Mouse (Mus musculus) monocyte, adult 5-6 weeks (primary cell): ENCODE measurements around the gene Ppp1r9a. TPM values are rescaled to one million over a fixed set of nuclear protein-coding genes. Genes with fewer than 3 reads are reported as not detected.

Experiments used
- ATAC-seq: fragments of 153-309, 156-312 bp; replicated peaks from 2 replicates; pipeline ENCODE4 v1.8.0; 2017; ENCODE audit warnings: mild to moderate bottlenecking; ENCODE audit not compliant: low TSS enrichment, insufficient number of reproducible peaks, severe bottlenecking, poor library complexity, low FRiP score
- total RNA-seq: library from RNA; stranded (forward); fragments of 200-1000, 200-491, 200-594 nt; gene quantifications from 3 replicates; pipeline ENCODE4 v1.2.3, GENCODE M21; 2017

The Ppp1r9a gene
- total RNA-seq, 1 experiment from 2014 or later = 2.5 TPM

- no peak for ATAC-seq
Observed at GRCm38 (mm10) chr6:5082144-5082543, 179.4 kb downstream of the Ppp1r9a start.

GRCm38 (mm10) chr6:5082740-5083139 is 180.0 kb downstream of the Ppp1r9a start:
- ATAC-seq = no peak

- no peak for ATAC-seq
Observed at GRCm38 (mm10) chr6:5083957-5084356, 181.2 kb downstream of the Ppp1r9a start.

GRCm38 (mm10) chr6:5091873-5092272 is 189.2 kb downstream of the Ppp1r9a start:
- no peak for ATAC-seq

GRCm38 (mm10) chr6:5092795-5093194 is 190.1 kb downstream of the Ppp1r9a start:
- no peak for ATAC-seq

GRCm38 (mm10) chr6:5093516-5093915 is 190.8 kb downstream of the Ppp1r9a start:
- peak; percentile 50 for ATAC-seq

GRCm38 (mm10) chr6:5095365-5095973 is 192.8 kb downstream of the Ppp1r9a start:
- ATAC-seq = no peak

GRCm38 (mm10) chr6:5097309-5097708 is 194.6 kb downstream of the Ppp1r9a start:
- no peak for ATAC-seq

GRCm38 (mm10) chr6:5099282-5099681 is 196.6 kb downstream of the Ppp1r9a start:
- ATAC-seq = no peak

GRCm38 (mm10) chr6:5099842-5100241 is 197.1 kb downstream of the Ppp1r9a start:
- no peak for ATAC-seq

- ATAC-seq = no peak
Observed at GRCm38 (mm10) chr6:5100347-5100746, 197.6 kb downstream of the Ppp1r9a start.

GRCm38 (mm10) chr6:5102741-5103140 is 200.0 kb downstream of the Ppp1r9a start:
- ATAC-seq = no peak

GRCm38 (mm10) chr6:5103769-5104168 is 201.1 kb downstream of the Ppp1r9a start:
- no peak; the same call in 1 of the 2 replicates for ATAC-seq

- no peak for ATAC-seq
Observed at GRCm38 (mm10) chr6:5104238-5104637, 201.5 kb downstream of the Ppp1r9a start.

GRCm38 (mm10) chr6:5108494-5108893 is 205.8 kb downstream of the Ppp1r9a start:
- no peak for ATAC-seq

GRCm38 (mm10) chr6:5109925-5110714 is 207.4 kb downstream of the Ppp1r9a start:
- ATAC-seq = peak; percentile 97

- ATAC-seq = no peak
Observed at GRCm38 (mm10) chr6:5110715-5111048, 208.0 kb downstream of the Ppp1r9a start.

GRCm38 (mm10) chr6:5113103-5113502 is 210.4 kb downstream of the Ppp1r9a start:
- no peak for ATAC-seq

GRCm38 (mm10) chr6:5113734-5114133 is 211.0 kb downstream of the Ppp1r9a start:
- ATAC-seq = no peak

- no peak for ATAC-seq
Observed at GRCm38 (mm10) chr6:5114857-5115256, 212.1 kb downstream of the Ppp1r9a start.
